Mouse (Mus musculus) limb, embryonic 10.5 days (tissue): ENCODE measurements around the gene Mlycd. TPM values are rescaled to one million over a fixed set of nuclear protein-coding genes. Genes with fewer than 3 reads are reported as not detected.
A peak's percentile ranks its signal among the peaks of the same experiment; 100 is the strongest.
"Not testable (repeated sequence)": the region's sequence is repeated elsewhere in the genome, so short reads cannot be mapped to it uniquely, and the experiment has no call there.

Experiments used
- DNase-seq: peaks from one replicate; pipeline ENCODE4 v3.0.0-alpha.2; 2017; ENCODE audit warnings: low spot score
- H3K27ac ChIP-seq: fragments of 300-500 bp; sonication (generic); 2 replicates; pipeline ENCODE4 v1.5.1; 2016; ENCODE audit warnings: mild to moderate bottlenecking
- H3K27me3 ChIP-seq: fragments of 300-500 bp; sonication (generic); 2 replicates; pipeline ENCODE4 v1.6.1; 2016; ENCODE audit warnings: low read depth, mild to moderate bottlenecking; ENCODE audit not compliant: poor library complexity, severe bottlenecking
- H3K36me3 ChIP-seq: fragments of 300-500 bp; sonication (generic); 2 replicates; pipeline ENCODE4 v1.6.1; 2016; ENCODE audit warnings: mild to moderate bottlenecking, moderate library complexity
- H3K4me1 ChIP-seq: fragments of 300-500 bp; sonication (generic); 2 replicates; pipeline ENCODE4 v1.6.1; 2016
- H3K4me3 ChIP-seq: fragments of 300-500 bp; sonication (generic); 2 replicates; pipeline ENCODE4 v1.5.1; 2016; ENCODE audit warnings: mild to moderate bottlenecking, moderate library complexity
- H3K9me3 ChIP-seq: fragments of 300-500 bp; sonication (generic); replicated peaks from 2 replicates; pipeline ENCODE4 v1.6.1; 2016; ENCODE audit warnings: mild to moderate bottlenecking
- WGBS: fragments of 180-500 bp; shearing (Covaris S2); methylation state at CpG from one replicate; pipeline ENCODE4 v1.1.7; 2016; 5-methylcytosine and 5-hydroxymethylcytosine counted together
- polyA plus RNA-seq: library from polyadenylated mRNA; unstranded; fragments of >200 nt; fragmentation: Nextera tagmentation; extraction: Ambion mirVana; gene quantifications from 2 replicates; pipeline ENCODE4 v1.2.1, GENCODE M21; 2016

Mlycd gene
- 6.3 and 6.7 TPM in 2 replicates for polyA plus RNA-seq

DNA sequence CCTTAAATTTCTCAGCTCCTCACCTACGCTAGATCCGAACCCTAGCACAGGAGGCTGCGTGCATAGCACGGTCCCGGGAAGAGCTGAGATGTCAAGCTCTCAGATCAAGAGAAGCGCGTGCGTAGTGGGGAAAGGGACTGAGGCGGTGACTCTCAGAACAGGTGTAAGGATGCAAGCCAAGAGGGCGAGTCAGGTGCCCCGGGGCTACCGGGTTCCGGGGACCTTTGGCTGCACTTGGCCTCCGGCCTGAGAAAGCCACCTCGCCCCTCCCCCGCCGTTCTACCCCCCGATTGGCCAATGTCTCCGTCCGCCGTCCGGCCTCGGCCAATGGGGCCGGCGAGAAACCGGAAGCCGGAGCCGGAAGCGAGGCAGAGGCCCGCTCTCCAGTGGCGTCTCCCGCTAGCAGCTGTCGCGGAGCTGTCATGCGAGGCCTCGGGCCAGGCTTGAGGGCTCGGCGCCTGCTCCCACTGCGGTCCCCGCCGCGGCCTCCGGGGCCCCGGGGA lies at the start of gene Mlycd:
Mlycd (plus strand) TSS at position 355 of the 503 bp plus-strand sequence.
- no peaks in the 10 kb centered on the region for H3K9me3 ChIP-seq
- WGBS: 3% methylated on average over 44 of the region's 44 CpGs
- H3K36me3 ChIP-seq: no peaks in the 10 kb centered on the region
- DNase-seq: peak; percentile 95
- peak within 1 kb of the TSS; percentile 86 for H3K4me3 ChIP-seq
- H3K4me1 ChIP-seq: peaks cover 13% of the 10 kb centered on the region
- H3K27ac ChIP-seq: peak within 1 kb of the TSS; percentile 82
- H3K27me3 ChIP-seq: peaks cover 68% of the 10 kb centered on the region

DNA sequence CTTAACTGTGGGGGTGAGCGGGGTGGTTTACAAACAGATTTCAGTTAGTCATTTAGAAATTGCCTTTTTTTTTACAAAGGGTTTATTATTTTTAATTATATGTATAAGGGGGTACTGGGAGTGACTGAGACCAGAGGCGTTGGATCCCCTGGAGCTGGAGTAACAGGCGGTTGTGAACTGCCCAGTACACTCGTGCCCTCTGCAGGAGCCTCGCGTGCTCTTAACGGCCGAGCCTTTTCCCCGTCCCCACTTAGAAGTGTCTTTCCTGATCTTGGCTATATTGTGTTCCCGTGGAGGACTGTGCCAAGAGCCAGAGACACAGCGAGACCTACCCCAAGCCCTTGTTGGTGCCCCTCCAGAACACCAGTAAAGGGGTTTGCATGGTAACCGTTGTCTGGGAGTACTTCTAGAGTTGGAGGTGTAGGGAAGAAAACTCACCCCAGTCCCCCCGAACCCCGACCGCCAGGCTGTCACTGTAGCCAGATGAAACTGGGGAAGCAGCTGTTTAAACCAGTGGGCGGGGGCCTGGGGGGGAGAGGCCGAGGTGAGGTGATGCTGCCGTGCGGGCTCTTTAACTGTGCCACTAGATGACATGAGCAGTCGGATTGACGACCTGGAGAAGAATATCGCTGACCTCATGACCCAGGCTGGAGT lies 49.5 kb upstream of the Mlycd start:
- H3K27ac ChIP-seq: peak overlapping the region; percentile 89; the same call in 1 of the 2 replicates
- peaks cover 5% of the 10 kb centered on the region; the same call in 1 of the 2 replicates for H3K27me3 ChIP-seq
- H3K9me3 ChIP-seq: no peaks in the 10 kb centered on the region; the same call in 1 of the 2 replicates
- DNase-seq: peak; percentile 36
- H3K36me3 ChIP-seq: peaks cover 44% of the 10 kb centered on the region
- H3K4me3 ChIP-seq: peak overlapping the region; percentile 99
- WGBS: 55% methylated on average over 22 of the region's 22 CpGs
- peaks cover 8% of the 10 kb centered on the region for H3K4me1 ChIP-seq

DNA sequence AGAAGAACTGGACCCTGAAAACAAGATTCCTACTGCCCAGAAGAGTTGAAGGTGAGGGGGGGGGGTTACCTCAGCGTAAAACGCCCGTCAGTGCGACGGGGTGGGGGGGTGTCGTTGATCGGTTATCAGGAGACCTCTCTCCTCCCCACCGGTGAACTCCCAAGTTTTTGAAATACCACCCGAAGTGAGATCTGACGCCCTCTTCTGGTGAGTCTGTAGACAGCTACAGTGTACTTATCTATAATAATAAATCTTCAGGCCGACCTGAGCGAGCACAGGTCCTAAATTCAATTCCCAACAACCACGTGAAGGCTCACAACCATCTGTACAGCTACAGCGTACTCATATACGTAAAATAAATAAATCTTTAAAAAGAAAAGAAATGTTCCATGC lies 49.0 kb upstream of the Mlycd start:
- Histone ChIP-seq H3K4me1 (peaks cover 8% of the 10 kb centered on the region), H3K36me3 (peaks cover 49% of the 10 kb centered on the region), H3K27ac (no peak overlapping the region), H3K9me3 (no peaks in the 10 kb centered on the region; the same call in 1 of the 2 replicates), H3K27me3 (peaks cover 5% of the 10 kb centered on the region; the same call in 1 of the 2 replicates), H3K4me3 (peak overlapping the region; percentile 99)
- DNase-seq: no peak
- 89% methylated on average over 15 of the region's 15 CpGs for WGBS

DNA sequence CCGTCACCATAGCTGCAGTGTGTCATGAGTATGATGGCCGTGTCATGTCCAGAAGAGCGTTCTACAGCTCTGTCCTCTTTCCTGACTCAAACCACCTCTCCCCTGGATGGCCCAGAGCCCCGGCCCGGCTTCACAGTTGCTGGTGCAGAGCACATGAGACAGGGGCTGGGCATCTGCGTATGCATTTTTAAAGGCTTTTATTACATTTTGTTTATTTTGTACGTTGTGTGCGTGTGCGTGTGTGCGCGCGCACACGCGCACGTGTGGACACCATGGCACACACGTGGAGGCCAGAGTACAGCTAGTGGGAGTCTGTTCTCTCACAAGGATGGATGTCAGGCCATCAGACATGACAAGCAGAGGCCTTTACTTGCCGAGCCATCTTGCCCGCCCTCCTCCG lies 43.0 kb upstream of the Mlycd start:
- no peak overlapping the region for H3K27ac ChIP-seq
- H3K36me3 ChIP-seq: peaks cover 49% of the 10 kb centered on the region
- no peaks in the 10 kb centered on the region for H3K27me3 ChIP-seq
- H3K9me3 ChIP-seq: no peaks in the 10 kb centered on the region
- no peak overlapping the region for H3K4me3 ChIP-seq
- no peak for DNase-seq
- 94% methylated on average over 19 of the region's 19 CpGs for WGBS
- H3K4me1 ChIP-seq: no peaks in the 10 kb centered on the region

DNA sequence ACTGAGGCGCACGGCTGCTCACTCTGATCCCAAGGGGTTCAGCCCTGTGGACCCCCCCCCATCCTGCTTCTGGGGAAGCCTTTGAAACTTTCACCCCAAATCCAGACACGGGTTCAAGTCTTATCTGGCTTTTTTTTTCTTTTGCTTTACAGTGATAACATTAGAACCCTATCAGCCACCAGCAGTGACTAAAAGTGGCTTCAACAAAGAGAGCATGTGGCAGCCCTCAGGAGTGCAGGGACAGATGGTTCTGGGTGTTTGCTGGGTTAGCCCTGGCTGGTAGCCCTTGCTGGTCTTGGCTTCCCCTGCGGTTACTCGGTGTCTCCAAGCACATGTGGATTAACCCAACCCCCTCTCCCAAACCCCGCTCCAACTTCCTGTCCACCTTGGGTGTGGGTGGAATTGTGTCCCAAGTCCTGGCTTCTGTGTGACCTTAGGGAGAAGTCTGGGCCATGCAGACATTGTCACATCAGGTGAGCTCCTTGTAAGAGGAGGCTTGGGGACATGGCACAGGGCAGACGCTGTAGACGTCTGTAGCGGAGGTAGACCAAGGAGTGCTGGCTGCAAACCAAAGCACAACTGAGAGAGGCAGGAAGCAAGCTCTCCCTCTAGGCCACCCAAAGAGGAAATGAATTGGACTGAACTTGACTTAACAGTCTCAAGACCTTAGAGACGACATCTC lies 41.6 kb upstream of the Mlycd start:
- H3K4me3 ChIP-seq: no peak overlapping the region
- peaks cover 4% of the 10 kb centered on the region; the same call in 1 of the 2 replicates for H3K4me1 ChIP-seq
- no peaks in the 10 kb centered on the region for H3K27me3 ChIP-seq
- no peak for DNase-seq
- 94% methylated on average over 10 of the region's 10 CpGs for WGBS
- no peaks in the 10 kb centered on the region for H3K9me3 ChIP-seq
- H3K36me3 ChIP-seq: peaks cover 35% of the 10 kb centered on the region
- H3K27ac ChIP-seq: no peak overlapping the region; the same call in 1 of the 2 replicates

DNA sequence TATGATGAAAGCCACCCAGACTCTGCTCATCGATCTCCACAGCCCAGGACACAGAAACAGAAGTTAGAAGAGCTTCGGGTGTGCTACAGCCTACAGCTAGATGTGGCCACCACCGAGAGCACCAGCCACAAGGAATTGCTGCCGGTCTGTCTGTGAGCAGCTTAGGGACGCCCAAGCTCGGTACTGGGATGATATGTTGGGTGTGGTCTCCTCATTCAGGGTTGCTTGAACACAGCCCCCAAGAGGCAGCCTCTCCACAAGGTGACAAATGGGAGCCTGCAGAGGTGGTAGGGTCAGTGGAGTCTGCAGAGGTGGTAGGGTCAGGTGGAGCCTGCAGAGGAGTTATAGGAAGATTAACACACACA lies 41.0 kb upstream of the Mlycd start:
- Histone ChIP-seq H3K9me3 (no peaks in the 10 kb centered on the region), H3K27ac (no peak overlapping the region), H3K4me1 (peaks cover 9% of the 10 kb centered on the region), H3K36me3 (peaks cover 29% of the 10 kb centered on the region), H3K4me3 (no peak overlapping the region), H3K27me3 (no peaks in the 10 kb centered on the region)
- WGBS: 96% methylated on average over 6 of the region's 6 CpGs
- DNase-seq: no peak

DNA sequence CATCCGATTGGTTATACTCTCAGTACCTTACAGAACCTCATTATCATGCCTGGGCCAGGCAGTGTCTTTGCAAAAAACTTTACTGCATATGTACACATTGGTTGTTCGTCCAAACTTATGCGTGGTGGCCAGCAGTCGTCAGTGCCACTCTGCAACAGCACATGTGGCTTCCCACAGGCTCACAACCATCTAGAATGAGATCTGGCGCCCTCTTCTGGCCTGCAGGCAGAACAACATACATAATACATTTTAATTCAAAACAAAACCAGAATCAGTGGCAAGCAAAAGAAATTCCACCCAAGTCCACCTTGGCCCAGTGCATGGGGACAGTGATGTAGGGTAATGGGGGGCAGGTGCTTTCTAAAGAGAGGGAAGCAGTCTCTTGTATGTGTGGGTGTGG lies 38.0 kb upstream of the Mlycd start:
- H3K4me3 ChIP-seq, H3K9me3 ChIP-seq, H3K36me3 ChIP-seq, H3K27ac ChIP-seq, H3K27me3 ChIP-seq: not testable (repeated sequence)
- WGBS: 74% methylated on average over 5 of the region's 5 CpGs
- peaks cover 13% of the 10 kb centered on the region for H3K4me1 ChIP-seq
- DNase-seq: peak; percentile 41

DNA sequence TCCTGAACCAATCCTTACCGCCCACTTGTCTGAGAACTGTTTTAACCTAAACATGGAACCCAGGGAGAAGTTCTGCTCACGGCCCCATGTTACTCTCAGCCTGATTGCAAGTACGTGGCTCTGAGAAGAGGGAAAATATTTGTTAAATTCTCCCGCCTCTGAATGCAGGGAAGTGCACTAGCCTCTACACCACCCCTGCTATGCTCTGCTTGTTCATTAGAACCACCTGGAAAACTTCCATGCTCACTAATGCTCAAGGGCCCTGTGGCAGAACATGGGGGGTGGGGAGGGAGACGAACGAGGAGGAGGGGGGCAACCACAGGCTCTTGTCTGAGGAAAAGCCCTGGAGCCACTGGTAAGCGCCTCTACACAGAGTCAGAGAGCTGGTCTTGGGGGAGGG lies 36.5 kb upstream of the Mlycd start:
- H3K27me3 ChIP-seq: no peaks in the 10 kb centered on the region
- peaks cover 15% of the 10 kb centered on the region for H3K4me1 ChIP-seq
- no peaks in the 10 kb centered on the region for H3K9me3 ChIP-seq
- H3K27ac ChIP-seq: peak overlapping the region; percentile 50
- 75% methylated on average over 7 of the region's 7 CpGs for WGBS
- DNase-seq: no peak
- H3K36me3 ChIP-seq: no peaks in the 10 kb centered on the region
- no peak overlapping the region for H3K4me3 ChIP-seq

DNA sequence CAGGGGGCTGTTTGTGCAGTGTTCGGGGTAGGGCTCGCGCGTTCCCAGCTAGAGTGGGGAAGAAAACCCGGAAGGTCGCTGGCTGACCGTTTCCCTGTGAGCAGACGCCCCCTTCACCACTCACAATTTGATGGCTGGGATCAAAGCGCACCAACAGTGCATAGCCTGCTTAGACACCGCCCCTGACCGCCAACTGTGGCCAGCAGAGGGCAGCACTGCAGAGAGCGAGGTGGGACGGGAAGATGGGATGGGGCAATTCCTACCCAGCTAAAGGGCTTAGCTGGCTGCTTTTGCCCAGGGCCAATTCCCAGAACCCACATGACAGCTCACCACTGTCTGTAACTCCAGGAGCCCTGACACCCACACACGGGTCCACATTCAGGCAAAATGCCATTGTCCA lies 35.8 kb upstream of the Mlycd start:
- Histone ChIP-seq H3K4me3 (no peak overlapping the region), H3K9me3 (no peaks in the 10 kb centered on the region), H3K4me1 (peaks cover 15% of the 10 kb centered on the region), H3K36me3 (no peaks in the 10 kb centered on the region), H3K27ac (no peak overlapping the region), H3K27me3 (no peaks in the 10 kb centered on the region)
- WGBS: 44% methylated on average over 14 of the region's 14 CpGs
- peak; percentile 78 for DNase-seq

DNA sequence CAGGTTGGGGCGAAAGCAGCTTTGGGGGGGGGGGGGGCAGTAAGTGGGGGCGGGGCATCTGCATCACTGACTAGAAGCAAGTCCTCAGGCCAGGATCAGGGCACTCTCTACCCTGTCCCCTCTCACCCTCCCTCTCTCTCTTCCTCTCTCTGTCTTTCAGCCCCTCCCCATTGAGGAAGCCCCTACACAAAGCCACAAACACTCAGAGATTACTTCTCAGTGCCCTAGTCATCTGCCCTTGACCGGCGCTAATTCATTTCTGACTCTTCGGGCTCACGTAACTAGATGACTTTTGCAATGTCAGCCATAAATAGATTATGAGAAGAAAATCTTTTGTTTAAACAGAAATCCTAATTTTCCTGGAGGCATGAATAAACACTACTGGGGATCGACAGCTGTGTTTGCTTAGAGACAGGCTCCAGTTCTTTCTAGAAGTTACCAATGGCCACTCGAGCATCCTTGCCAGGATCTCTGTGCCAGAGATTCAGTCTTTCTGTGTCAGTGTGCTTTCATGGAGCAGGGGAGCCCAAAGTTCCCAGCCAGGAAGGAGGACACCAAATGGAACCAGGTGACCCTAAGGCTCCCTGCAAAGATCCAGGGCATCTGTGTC lies 33.9 kb upstream of the Mlycd start:
- peaks cover 15% of the 10 kb centered on the region for H3K4me1 ChIP-seq
- no peaks in the 10 kb centered on the region for H3K27me3 ChIP-seq
- DNase-seq: no peak
- WGBS: 77% methylated on average over 8 of the region's 8 CpGs
- no peaks in the 10 kb centered on the region for H3K36me3 ChIP-seq
- no peak overlapping the region for H3K4me3 ChIP-seq
- H3K9me3 ChIP-seq: no peaks in the 10 kb centered on the region
- no peak overlapping the region for H3K27ac ChIP-seq

DNA sequence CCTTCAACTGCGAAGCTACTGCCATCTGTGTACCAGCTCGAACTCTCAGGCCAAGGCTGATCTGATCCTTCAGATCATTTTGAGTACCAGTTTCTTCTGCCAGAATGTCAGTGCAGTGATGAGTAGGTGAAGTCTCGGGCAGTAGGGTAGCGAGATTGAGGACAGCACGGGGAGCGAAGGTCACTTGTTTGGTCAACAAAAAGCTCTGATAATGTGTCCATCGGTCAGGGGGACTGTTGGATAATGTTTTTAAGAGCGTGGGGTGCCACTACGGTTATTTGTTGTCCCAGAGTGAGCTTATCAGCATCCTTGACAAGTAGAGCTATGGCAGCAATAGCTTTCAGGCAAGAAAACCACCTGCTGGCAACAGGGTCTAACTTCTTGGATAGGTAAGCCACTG lies 20.0 kb upstream of the Mlycd start:
- not testable (repeated sequence) for H3K36me3 ChIP-seq, H3K27ac ChIP-seq, H3K9me3 ChIP-seq, H3K27me3 ChIP-seq, H3K4me3 ChIP-seq, DNase-seq, H3K4me1 ChIP-seq
- WGBS: 92% methylated on average over 9 of the region's 9 CpGs

DNA sequence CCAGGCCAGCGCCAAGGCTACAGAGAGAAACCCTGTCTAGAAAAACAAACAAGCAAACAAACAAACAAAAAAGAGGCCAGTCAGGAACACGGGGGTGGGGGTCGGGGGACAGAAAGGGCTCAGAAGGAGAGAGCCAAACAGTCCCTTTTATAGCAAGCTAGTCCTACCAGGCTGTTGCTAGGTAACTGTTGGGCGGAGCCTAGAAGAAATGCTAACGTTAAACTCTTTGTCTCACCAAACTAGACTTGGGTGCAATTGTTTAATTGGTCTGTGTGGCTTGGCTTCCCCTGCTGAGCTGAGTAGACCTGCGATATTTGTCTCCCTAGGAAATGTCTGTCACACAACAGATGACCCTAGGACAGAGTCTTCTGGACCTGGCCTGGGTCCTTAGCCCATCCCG lies 16.2 kb upstream of the Mlycd start:
- DNase-seq: no peak
- 84% methylated on average over 7 of the region's 7 CpGs for WGBS
- no peaks in the 10 kb centered on the region for H3K9me3 ChIP-seq
- H3K27ac ChIP-seq: no peak overlapping the region
- peaks cover 10% of the 10 kb centered on the region; the same call in 1 of the 2 replicates for H3K27me3 ChIP-seq
- H3K4me1 ChIP-seq: no peaks in the 10 kb centered on the region
- no peaks in the 10 kb centered on the region for H3K36me3 ChIP-seq
- H3K4me3 ChIP-seq: no peak overlapping the region

DNA sequence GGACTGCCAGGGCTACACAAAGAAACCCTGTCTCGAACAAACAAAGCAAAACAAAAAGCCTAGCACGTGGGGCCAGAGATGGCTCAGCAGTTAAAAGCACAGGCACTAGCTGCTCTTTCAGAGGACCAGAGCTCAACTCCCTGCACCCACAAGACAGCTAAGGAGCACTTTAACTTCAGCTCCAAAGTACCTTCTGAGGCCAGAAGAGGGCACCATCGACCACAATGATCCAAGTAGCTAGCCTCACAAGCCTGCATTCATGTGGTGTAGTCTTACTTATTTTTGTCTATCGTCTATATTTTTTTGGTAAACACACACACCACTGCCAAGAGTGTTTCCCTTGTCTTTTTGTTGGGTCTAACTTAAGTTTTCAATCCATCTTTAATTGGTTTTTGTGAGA lies 14.1 kb upstream of the Mlycd start:
- Histone ChIP-seq H3K36me3 (no peaks in the 10 kb centered on the region), H3K4me3 (no peak overlapping the region), H3K27me3 (peaks cover 27% of the 10 kb centered on the region), H3K9me3 (no peaks in the 10 kb centered on the region), H3K4me1 (no peaks in the 10 kb centered on the region), H3K27ac (no peak overlapping the region)
- WGBS: 44% methylated on average over 4 of the region's 4 CpGs
- no peak for DNase-seq
